Mouse (Mus musculus): ENCODE results near the gene Mif4gd. TPM values are rescaled to one million over a fixed set of nuclear protein-coding genes. Genes with fewer than 3 reads are reported as not detected.

Gene Mif4gd
- total RNA-seq, 2 experiments from 2014 or later: 11.9 to 26.1 TPM

DNA sequence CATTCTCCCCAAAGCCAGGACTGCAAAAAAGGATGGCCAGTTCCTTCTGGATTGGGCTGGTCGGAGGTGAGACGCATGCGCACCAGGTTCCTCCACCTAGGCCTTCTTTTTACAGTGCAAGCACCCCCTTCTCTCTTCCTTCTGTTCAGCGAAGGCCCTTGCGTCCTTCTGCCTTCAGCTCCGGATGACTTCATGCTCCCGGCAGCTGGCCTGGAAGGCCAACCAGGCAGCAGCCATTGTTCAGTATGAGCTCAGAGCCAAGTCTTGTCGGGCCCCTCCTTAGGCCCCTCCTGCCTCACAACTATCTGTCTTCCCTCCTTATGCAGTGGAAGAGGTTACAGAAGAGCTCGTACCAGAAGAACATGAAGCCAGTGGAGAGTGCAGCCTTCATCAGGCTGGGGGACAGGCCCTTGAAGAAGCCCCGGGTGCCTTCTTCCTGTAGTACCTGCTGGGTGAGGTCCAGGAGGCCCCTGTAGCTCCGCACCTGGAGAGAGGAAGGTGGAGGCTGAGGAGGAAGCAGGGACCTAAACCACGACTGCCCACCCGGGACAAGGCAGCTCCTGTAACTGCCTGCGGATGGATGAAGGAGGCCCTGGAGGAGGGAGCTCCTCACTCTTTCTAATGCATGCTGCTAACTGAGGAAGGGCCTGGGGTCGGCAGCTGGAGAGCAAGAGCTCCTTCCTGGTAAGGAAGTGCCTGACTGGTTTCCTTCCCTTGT is 2.5 kb upstream of the Mif4gd start:
- no peak for ATAC-seq (replicated peaks; ENCODE audit: low FRiP score, poor library complexity, severe bottlenecking)

GRCm38 (mm10) chr11:115614346-115615107 is 1.8 kb upstream of the Mif4gd start:
- ATAC-seq (replicated peaks; ENCODE audit: low FRiP score, poor library complexity, severe bottlenecking): no peak

GRCm38 (mm10) chr11:115613138-115613945 is 573 bp upstream of the Mif4gd start:
- peak; percentile 59 for ATAC-seq (replicated peaks; ENCODE audit: low FRiP score, poor library complexity, severe bottlenecking)

GRCm38 (mm10) chr11:115612059-115612409 is 735 bp downstream of the Mif4gd start:
- peak; percentile 70 for ATAC-seq (replicated peaks; ENCODE audit: low FRiP score, poor library complexity, severe bottlenecking)

- ATAC-seq (replicated peaks; ENCODE audit: low FRiP score, poor library complexity, severe bottlenecking): no peak
Observed at GRCm38 (mm10) chr11:115611173-115611572, 1.6 kb downstream of the Mif4gd start.

GRCm38 (mm10) chr11:115609576-115609975 is 3.2 kb downstream of the Mif4gd start:
- ATAC-seq (replicated peaks; ENCODE audit: low FRiP score, poor library complexity, severe bottlenecking): no peak

- no peak for ATAC-seq (replicated peaks; ENCODE audit: low FRiP score, poor library complexity, severe bottlenecking)
Observed at GRCm38 (mm10) chr11:115608421-115609399, 4.1 kb downstream of the Mif4gd start.

DNA sequence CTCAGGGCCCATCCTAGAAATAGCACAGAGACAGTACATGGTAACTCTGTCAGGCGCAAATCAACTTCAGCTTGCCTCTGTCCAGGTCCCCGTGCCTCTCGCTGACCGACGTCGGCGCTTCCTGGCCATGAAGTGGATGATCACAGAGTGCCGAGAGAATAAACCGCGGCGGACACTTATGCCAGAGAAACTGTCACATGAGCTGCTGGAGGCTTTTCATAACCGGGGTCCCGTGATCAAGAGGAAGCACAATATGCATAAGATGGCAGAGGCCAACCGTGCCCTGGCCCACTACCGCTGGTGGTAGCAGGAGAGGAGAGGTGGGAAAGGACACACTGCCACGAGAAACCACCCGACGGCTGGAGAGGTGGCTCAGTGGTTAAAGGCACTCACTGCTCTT is 6.0 kb downstream of the Mif4gd start:
- no peak for ATAC-seq (replicated peaks; ENCODE audit: low FRiP score, poor library complexity, severe bottlenecking)

GRCm38 (mm10) chr11:115604304-115604696 is 8.5 kb downstream of the Mif4gd start:
- ATAC-seq (replicated peaks; ENCODE audit: low FRiP score, poor library complexity, severe bottlenecking): peak; percentile 29

- ATAC-seq (replicated peaks; ENCODE audit: low FRiP score, poor library complexity, severe bottlenecking): peak; percentile 86
Observed at GRCm38 (mm10) chr11:115603476-115604303, 9.1 kb downstream of the Mif4gd start, which contains the start of the genes Mrps7 and Gga3. Gene Mrps7, plus strand, starts transcription at chr11:115603925. Gene Gga3, minus strand, starts transcription at chr11:115604051.

DNA sequence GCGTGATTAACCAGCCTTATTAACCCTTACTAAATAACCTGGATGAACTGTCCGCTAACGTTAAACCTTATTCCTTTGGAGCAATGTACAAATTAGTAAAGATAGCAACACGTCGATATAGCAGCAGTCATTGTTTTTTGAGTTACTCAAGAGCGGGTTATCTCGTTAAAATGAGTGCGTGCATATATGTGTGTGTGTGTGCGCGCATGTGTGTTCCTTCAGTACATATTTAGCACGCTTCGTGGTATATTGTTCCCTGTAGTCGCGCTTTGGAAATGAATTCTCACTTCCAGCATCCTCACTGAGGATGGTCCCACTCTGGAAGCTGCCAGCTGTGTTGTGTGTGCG is 9.7 kb downstream of the Mif4gd start:
- ATAC-seq (replicated peaks; ENCODE audit: low FRiP score, poor library complexity, severe bottlenecking): peak; percentile 5

DNA sequence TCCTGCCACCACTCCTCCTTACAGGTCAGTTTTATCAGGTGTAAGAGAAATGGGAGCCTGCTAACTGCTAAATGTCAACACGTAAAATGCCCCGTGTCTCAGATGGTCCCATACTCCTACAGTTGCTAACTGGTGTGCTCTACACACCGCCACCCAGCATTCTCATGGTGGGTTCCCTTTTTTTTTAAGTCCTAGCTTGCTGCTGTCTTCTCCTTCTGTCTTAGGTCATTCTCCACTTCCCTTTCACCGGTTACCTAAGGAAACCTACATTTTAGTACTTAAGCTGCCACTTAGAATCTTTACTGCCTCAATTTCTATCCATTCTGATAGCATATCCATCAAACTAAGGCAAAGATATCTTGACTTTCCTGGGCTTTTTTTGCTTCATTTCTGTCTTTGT is 11.6 kb downstream of the Mif4gd start:
- ATAC-seq (replicated peaks; ENCODE audit: low FRiP score, poor library complexity, severe bottlenecking): no peak

GRCm38 (mm10) chr11:115600743-115601142 is 12.0 kb downstream of the Mif4gd start:
- no peak for ATAC-seq (replicated peaks; ENCODE audit: low FRiP score, poor library complexity, severe bottlenecking)

- ATAC-seq (replicated peaks; ENCODE audit: low FRiP score, poor library complexity, severe bottlenecking): no peak
Observed at GRCm38 (mm10) chr11:115599722-115600121, 13.0 kb downstream of the Mif4gd start.

DNA sequence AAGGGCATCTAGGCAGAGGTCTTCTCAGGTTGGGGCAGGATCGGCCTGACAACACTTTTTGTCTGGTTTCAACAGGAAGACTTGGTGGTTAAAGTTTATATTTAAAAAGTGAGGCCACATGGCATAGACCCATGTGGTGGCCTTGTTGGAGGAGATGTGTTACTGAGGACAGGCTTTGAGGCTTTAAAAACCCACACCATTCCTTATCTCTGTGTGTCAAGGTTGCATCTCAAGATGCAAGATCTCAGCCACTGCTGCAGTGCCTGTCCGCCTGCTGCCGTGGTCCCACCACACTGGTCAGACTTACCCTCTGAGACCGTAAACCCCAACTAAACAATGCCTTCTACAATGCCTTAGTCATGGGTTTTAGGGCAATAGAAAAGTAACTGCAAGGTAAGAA is 14.5 kb downstream of the Mif4gd start:
- no peak for ATAC-seq (replicated peaks; ENCODE audit: low FRiP score, poor library complexity, severe bottlenecking)

DNA sequence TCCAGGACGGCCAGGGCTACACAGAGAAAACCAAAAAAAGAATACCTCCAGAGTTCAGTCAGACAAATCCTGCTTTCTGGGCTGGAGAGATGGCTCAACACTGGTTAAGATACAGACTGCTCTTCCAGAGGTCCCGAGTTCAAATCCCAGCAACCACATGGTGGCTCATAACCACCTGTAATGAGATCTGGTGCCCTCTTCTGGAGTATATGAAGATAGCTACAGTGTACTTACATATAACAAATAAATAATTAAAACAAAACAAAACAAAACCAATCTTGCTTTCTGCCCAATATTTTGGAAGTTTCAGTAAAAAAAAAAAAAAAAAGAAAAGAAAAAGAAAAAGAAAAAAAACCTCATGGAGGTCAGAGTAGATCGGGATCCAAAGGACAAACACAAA is 17.6 kb downstream of the Mif4gd start:
- no peak for ATAC-seq (replicated peaks; ENCODE audit: low FRiP score, poor library complexity, severe bottlenecking)

- ATAC-seq (replicated peaks; ENCODE audit: low FRiP score, poor library complexity, severe bottlenecking): no peak
Observed at GRCm38 (mm10) chr11:115590526-115591075, 22.2 kb downstream of the Mif4gd start.

GRCm38 (mm10) chr11:115587984-115588383 is 24.8 kb downstream of the Mif4gd start:
- no peak for ATAC-seq (replicated peaks; ENCODE audit: low FRiP score, poor library complexity, severe bottlenecking)
